Mouse (Mus musculus) liver, postnatal 0 days (tissue): ENCODE results near the gene Csrp1.

ENCODE experiments used
- CTCF ChIP-seq: sonication (generic); IDR thresholded peaks from 2 replicates; pipeline ENCODE4 v1.5.1; 2016; ENCODE audit warnings: antibody characterized with exemption, low read depth
- EP300 ChIP-seq: IDR thresholded peaks from 2 replicates; pipeline ENCODE4 v1.6.1; 2016; ENCODE audit warnings: antibody characterized with exemption, low read depth, mild to moderate bottlenecking

GRCm38 (mm10) chr1:135798492-135798891 is 78.6 kb downstream of the Csrp1 start:
- TF ChIP-seq CTCF: no peak
- TF ChIP-seq EP300: no peak
